Mouse (Mus musculus) neural tube, embryonic 11.5 days (tissue): ENCODE measurements around the gene Cog1. TPM values are rescaled to one million over a fixed set of nuclear protein-coding genes. Genes with fewer than 3 reads are reported as not detected.
"Not testable (repeated sequence)": the region's sequence is repeated elsewhere in the genome, so short reads cannot be mapped to it uniquely, and the experiment has no call there.

Source experiments
- ATAC-seq: fragments of 200-750 bp; cut with Nextera tagmentation; 2 replicates; pipeline ENCODE4 v1.8.0; 2017; ENCODE audit warnings: moderate number of reproducible peaks, mild to moderate bottlenecking, moderate TSS enrichment, moderate library complexity; ENCODE audit not compliant: insufficient read depth, low FRiP score, low TSS enrichment
- DNase-seq: peaks from one replicate; pipeline ENCODE4 v3.0.0-alpha.2; 2015; ENCODE audit warnings: low spot score
- H3K27ac ChIP-seq: fragments of 300-500 bp; sonication (generic); 2 replicates; pipeline ENCODE4 v1.5.1; 2014; ENCODE audit warnings: low read depth, mild to moderate bottlenecking, low read length
- H3K27me3 ChIP-seq: fragments of 300-500 bp; sonication (generic); 2 replicates; pipeline ENCODE4 v1.6.1; 2014; ENCODE audit warnings: mild to moderate bottlenecking, low read length, mixed read lengths; ENCODE audit not compliant: control insufficient read depth, insufficient read depth
- H3K36me3 ChIP-seq: fragments of 300-500 bp; sonication (generic); 2 replicates; pipeline ENCODE4 v1.6.1; 2014; ENCODE audit warnings: mild to moderate bottlenecking, low read length, moderate library complexity, mixed read lengths; ENCODE audit not compliant: control insufficient read depth, insufficient read depth
- H3K4me1 ChIP-seq: fragments of 300-500 bp; sonication (generic); 2 replicates; pipeline ENCODE4 v1.6.1; 2014; ENCODE audit warnings: low read length, mixed read lengths; ENCODE audit not compliant: control insufficient read depth, insufficient read depth
- H3K4me2 ChIP-seq: fragments of 300-500 bp; sonication (generic); 2 replicates; pipeline ENCODE4 v1.6.1; 2014; ENCODE audit warnings: low read depth, mild to moderate bottlenecking, moderate library complexity
- H3K4me3 ChIP-seq: fragments of 300-500 bp; sonication (generic); 2 replicates; pipeline ENCODE4 v1.5.1; 2014; ENCODE audit warnings: low read depth, low read length
- H3K9ac ChIP-seq: fragments of 300-500 bp; sonication (generic); 2 replicates; pipeline ENCODE4 v1.6.1; 2014; ENCODE audit warnings: mild to moderate bottlenecking, low read length
- H3K9me3 ChIP-seq: fragments of 300-500 bp; sonication (generic); 2 replicates; pipeline ENCODE4 v1.6.1; 2016; ENCODE audit warnings: low read length; ENCODE audit not compliant: control insufficient read depth
- WGBS: fragments of 180-500 bp; shearing (Covaris S2); extraction: QIAGEN DNeasy Blood & Tissue Kit; methylation state at CpG from one replicate; pipeline ENCODE4 v1.1.7; 2014; 5-methylcytosine and 5-hydroxymethylcytosine counted together
- polyA plus RNA-seq: library from polyadenylated mRNA; unstranded; fragments of >200 nt; fragmentation: Nextera tagmentation; extraction: Ambion mirVana; gene quantifications from 2 replicates; pipeline ENCODE4 v1.2.1, GENCODE M21; 2014

Gene Cog1
- polyA plus RNA-seq, 1 experiment from 2014 or later = 44.3 TPM

DNA sequence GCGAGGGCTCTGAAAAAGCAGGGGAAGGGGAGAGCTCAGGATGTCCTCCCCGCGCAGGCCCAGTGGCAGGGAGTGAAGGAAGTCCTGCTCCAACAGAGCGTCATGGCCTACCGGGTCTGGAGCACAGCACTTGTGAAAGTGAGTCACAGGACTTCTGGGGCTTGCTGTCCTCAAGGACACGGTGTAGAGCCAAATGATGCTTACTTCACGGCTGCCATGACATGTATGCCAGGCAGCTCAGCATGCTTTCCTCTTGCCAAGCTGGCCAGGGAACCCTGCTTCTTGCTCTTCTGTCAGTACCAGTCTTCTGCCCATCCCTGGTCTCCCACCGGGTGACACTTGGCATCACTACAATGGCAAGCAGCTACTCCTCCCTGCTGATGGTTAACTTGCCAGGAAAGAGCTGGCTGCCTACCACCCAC is 7.6 kb downstream of the Cog1 start:
- H3K9ac ChIP-seq = no peak overlapping the region
- H3K9me3 ChIP-seq = no peaks in the 10 kb centered on the region
- no peaks in the 10 kb centered on the region for H3K27me3 ChIP-seq
- ATAC-seq (no peak), DNase-seq (no peak)
- peaks cover 17% of the 10 kb centered on the region for H3K36me3 ChIP-seq
- H3K4me2 ChIP-seq = no peak overlapping the region
- WGBS = 91% methylated on average over 8 of the region's 8 CpGs
- no peak overlapping the region for H3K27ac ChIP-seq
- H3K4me3 ChIP-seq = no peak overlapping the region
- H3K4me1 ChIP-seq = peaks cover 2% of the 10 kb centered on the region; the same call in 1 of the 2 replicates

DNA sequence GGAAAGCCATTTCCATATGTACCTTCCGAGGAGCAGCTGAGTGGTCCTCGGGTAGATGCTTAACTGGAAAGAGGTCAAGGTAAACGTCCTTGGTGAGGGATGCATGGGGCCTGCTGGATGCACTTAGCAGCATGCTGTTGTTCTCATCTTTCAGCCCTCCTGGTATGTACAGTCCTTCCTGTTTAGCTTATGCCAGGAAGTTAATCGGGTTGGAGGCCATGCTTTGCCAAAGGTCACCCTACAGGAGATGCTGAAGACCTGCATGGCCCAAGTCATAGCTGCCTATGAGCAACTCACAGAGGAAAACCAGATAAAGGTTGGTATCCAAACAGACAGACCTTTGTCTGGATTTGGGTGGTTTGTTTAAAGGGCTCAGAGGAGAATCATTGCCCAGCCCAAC is 8.3 kb downstream of the Cog1 start:
- no peak overlapping the region for H3K4me2 ChIP-seq
- WGBS = 76% methylated on average over 4 of the region's 4 CpGs
- H3K27ac ChIP-seq = no peak overlapping the region
- H3K9ac ChIP-seq = no peak overlapping the region
- no peaks in the 10 kb centered on the region for H3K27me3 ChIP-seq
- DNase-seq (no peak), ATAC-seq (no peak)
- peaks cover 20% of the 10 kb centered on the region for H3K36me3 ChIP-seq
- no peak overlapping the region for H3K4me3 ChIP-seq
- H3K9me3 ChIP-seq = no peaks in the 10 kb centered on the region
- no peaks in the 10 kb centered on the region for H3K4me1 ChIP-seq

DNA sequence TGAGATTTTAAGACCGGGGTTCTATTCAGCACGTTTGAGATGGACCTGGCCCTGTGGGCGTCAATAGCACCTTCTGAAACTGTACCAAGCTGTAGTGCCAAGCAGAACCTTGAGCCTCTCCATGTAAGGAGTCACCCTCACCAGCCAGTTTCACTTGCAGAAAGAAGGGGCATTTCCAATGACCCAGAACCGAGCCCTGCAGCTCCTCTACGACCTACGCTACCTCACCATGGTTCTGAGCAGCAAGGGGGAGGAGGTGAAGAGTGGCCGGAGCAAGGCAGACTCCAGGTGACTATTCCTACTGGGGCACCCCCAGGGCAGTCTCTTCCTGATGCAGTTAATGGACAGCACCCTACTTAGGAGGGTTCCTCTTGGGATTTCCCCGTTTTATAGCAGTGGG is 9.3 kb downstream of the Cog1 start:
- no peak overlapping the region for H3K4me3 ChIP-seq
- H3K4me2 ChIP-seq = no peak overlapping the region
- no peak for ATAC-seq
- H3K27me3 ChIP-seq = no peaks in the 10 kb centered on the region
- no peaks in the 10 kb centered on the region for H3K9me3 ChIP-seq
- 89% methylated on average over 8 of the region's 8 CpGs for WGBS
- H3K4me1 ChIP-seq = no peaks in the 10 kb centered on the region
- DNase-seq = no peak
- no peak overlapping the region for H3K27ac ChIP-seq
- H3K9ac ChIP-seq = no peak overlapping the region
- H3K36me3 ChIP-seq = peaks cover 22% of the 10 kb centered on the region

GRCm38 (mm10) chr11:113658763-113659162 is 9.8 kb downstream of the Cog1 start:
- Histone ChIP-seq H3K27me3 (no peaks in the 10 kb centered on the region), H3K9ac (no peak overlapping the region), H3K4me2 (no peak overlapping the region), H3K4me3 (no peak overlapping the region), H3K9me3 (no peaks in the 10 kb centered on the region), H3K27ac (no peak overlapping the region), H3K4me1 (no peaks in the 10 kb centered on the region), H3K36me3 (peaks cover 21% of the 10 kb centered on the region)
- 86% methylated on average over 4 of the region's 4 CpGs for WGBS
- no peak for ATAC-seq
- no peak for DNase-seq

DNA sequence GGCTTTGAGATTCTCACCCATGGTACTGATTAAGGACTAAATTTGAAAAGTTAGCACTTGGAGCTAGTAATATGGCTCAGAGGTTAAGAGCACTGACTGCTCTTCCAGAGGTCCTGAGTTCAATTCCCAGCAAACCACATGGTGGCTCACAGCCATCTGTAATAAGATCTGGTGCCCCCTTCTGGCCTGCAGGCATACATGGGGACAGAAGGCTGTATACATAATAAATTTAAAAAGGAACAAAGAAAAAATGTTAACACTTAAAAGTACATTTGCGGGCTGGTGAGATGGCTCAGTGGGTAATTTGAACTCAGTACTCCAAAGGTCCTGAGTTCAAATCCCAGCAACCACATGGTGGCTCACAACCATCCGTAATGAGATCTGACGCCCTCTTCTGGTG is 11.2 kb downstream of the Cog1 start:
- H3K36me3 ChIP-seq = peaks cover 19% of the 10 kb centered on the region
- not testable (repeated sequence) for H3K4me1 ChIP-seq, DNase-seq, H3K4me2 ChIP-seq, H3K27ac ChIP-seq, ATAC-seq, H3K4me3 ChIP-seq, H3K9ac ChIP-seq, H3K27me3 ChIP-seq, H3K9me3 ChIP-seq
- 97% methylated on average over 3 of the region's 3 CpGs for WGBS

DNA sequence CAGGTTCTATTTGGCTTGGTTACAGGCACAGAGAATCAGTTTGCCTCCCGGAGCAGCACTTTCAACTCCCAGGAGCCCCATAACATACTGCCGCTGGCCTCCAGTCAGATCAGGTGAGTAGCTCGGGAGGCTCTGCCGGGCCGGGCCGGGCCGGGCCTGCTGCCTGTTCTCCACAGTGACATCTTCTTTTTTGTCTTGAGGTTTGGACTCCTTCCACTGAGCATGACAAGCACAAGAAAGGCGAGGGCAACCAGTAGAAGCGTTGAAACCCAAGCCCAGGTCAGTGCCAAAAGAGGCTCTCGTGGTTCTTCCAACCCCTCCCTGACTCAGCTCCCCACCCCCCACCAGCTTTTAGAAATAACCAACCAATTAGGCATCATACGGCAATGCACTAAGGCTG is 12.0 kb downstream of the Cog1 start:
- no peak for ATAC-seq
- Histone ChIP-seq H3K9ac (no peak overlapping the region), H3K9me3 (no peaks in the 10 kb centered on the region), H3K27me3 (no peaks in the 10 kb centered on the region), H3K4me2 (no peak overlapping the region), H3K27ac (no peak overlapping the region), H3K4me3 (no peak overlapping the region), H3K36me3 (peaks cover 16% of the 10 kb centered on the region), H3K4me1 (no peaks in the 10 kb centered on the region)
- 95% methylated on average over 11 of the region's 11 CpGs for WGBS
- no peak for DNase-seq

DNA sequence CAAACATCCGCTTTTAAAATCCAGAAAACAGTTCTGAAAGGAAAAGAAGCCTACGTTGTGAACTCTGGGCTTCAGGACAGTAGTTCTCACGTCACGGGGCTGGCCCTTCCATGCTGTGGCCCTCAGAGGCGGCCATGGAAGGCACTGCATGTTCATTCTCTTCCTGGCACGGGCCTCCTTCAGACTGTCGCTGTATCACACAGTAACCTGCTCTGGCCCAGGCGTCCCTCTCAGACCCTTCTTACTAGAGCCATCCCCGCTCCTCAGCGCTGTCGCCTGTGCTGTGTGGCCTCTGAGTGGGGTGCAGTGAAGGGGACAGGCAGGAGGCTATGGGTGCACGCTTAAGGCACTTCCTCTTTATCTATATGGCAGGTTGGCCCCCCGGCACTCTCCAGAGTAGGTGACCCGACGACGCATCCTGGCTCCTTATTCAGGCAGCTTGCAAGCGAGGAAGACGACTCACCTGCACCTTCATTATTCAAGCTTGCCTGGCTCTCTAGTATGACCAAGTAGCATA is 12.9 kb downstream of the Cog1 start:
- no peak for ATAC-seq
- Histone ChIP-seq H3K36me3 (peaks cover 15% of the 10 kb centered on the region), H3K27me3 (no peaks in the 10 kb centered on the region)

DNA sequence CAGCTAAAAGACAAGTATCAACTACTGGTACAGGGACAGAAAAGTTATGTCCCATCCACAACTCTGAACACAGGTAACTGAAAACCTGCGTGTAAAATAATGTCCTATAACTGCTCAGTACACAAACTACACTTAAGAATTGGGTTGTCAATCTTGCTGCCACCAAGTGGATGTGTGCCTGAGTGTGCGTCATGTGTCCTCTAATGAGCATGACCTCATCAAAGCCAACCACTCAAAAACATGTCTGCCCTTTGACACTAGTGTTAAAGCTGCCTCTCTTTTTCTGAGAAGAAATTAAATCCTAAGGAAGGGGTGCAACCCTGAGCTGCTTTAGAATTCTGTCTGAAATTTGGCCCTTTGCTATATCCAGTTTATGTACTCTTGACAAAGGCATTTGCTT is 15.3 kb downstream of the Cog1 start:
- Histone ChIP-seq H3K4me2 (no peak overlapping the region), H3K4me1 (no peaks in the 10 kb centered on the region), H3K9ac (no peak overlapping the region), H3K4me3 (no peak overlapping the region), H3K36me3 (peaks cover 9% of the 10 kb centered on the region), H3K9me3 (no peaks in the 10 kb centered on the region), H3K27me3 (no peaks in the 10 kb centered on the region), H3K27ac (no peak overlapping the region)
- WGBS = 70% methylated on average over 2 of the region's 2 CpGs
- ATAC-seq = no peak
- no peak for DNase-seq

More for the DNA sequence above, 12.9 kb downstream of the Cog1 start:
- Histone ChIP-seq H3K4me1 (no peaks in the 10 kb centered on the region), H3K4me2 (no peak overlapping the region), H3K4me3 (no peak overlapping the region), H3K27ac (no peak overlapping the region), H3K9me3 (no peaks in the 10 kb centered on the region), H3K9ac (no peak overlapping the region)
- WGBS = 93% methylated on average over 18 of the region's 18 CpGs
- DNase-seq = no peak

GRCm38 (mm10) chr11:113666205-113666604 is 17.2 kb downstream of the Cog1 start:
- H3K27me3 ChIP-seq = no peaks in the 10 kb centered on the region

More at GRCm38 (mm10) chr11:113666205-113666604, 17.2 kb downstream of the Cog1 start:
- H3K27ac ChIP-seq = no peak overlapping the region
- H3K36me3 ChIP-seq = peaks cover 5% of the 10 kb centered on the region
- no peak overlapping the region for H3K4me2 ChIP-seq
- no peaks in the 10 kb centered on the region for H3K9me3 ChIP-seq
- H3K4me3 ChIP-seq = no peak overlapping the region
- 87% methylated on average over 6 of the region's 6 CpGs for WGBS
- DNase-seq (no peak), ATAC-seq (no peak)
- no peak overlapping the region for H3K9ac ChIP-seq
- H3K4me1 ChIP-seq = no peaks in the 10 kb centered on the region
